Mouse (Mus musculus): Measurements from ENCODE around the gene Cnr2.

- TF ChIP-seq CTCF (IDR thresholded peaks at IDR 0.05; ENCODE audit: insufficient read depth, low read depth, low read length): no peak
- TF ChIP-seq POLR2A (IDR thresholded peaks at IDR 0.05; ENCODE audit: insufficient read depth, low read depth, low read length): no peak
Observed at GRCm38 (mm10) chr4:135943389-135943788, 48.2 kb downstream of the Cnr2 start.

Data from olfactory bulb, adult 2 months (tissue).